Mouse (Mus musculus) myocyte (in vitro differentiated cells): ENCODE data around the gene Smox. TPM values are rescaled to one million over a fixed set of nuclear protein-coding genes. Genes with fewer than 3 reads are reported as not detected.

Experiments used
- H3K27me3 ChIP-seq: one replicate; pipeline ENCODE4 v1.6.1; 2011; ENCODE audit not compliant: control insufficient read depth, insufficient read depth, insufficient read length
- H3K36me3 ChIP-seq: one replicate; pipeline ENCODE4 v1.6.1; 2011; ENCODE audit not compliant: control insufficient read depth, insufficient read depth
- H3K4me2 ChIP-seq: one replicate; pipeline ENCODE4 v1.6.1; 2011; ENCODE audit warnings: low read depth, control low read depth
- H3K4me3 ChIP-seq: one replicate; pipeline ENCODE4 v1.5.1; 2011; ENCODE audit warnings: mild to moderate bottlenecking, control low read depth, moderate library complexity
- H3K79me2 ChIP-seq: one replicate; pipeline ENCODE4 v1.6.1; 2011; ENCODE audit not compliant: control insufficient read depth, insufficient read depth
- H3ac ChIP-seq: one replicate; pipeline ENCODE4 v1.6.1; 2011; ENCODE audit not compliant: control insufficient read depth, insufficient read length
- CEBPB ChIP-seq: IDR thresholded peaks from 2 replicates; pipeline ENCODE4 v1.6.1; 2011; ENCODE audit warnings: mild to moderate bottlenecking, moderate library complexity; ENCODE audit not compliant: poor library complexity, insufficient read depth, severe bottlenecking
- E2F4 ChIP-seq: IDR thresholded peaks from one replicate; pipeline ENCODE4 v1.6.1; 2011; ENCODE audit warnings: mild to moderate bottlenecking, control low read depth, moderate library complexity; ENCODE audit not compliant: insufficient read depth
- MAX ChIP-seq: IDR thresholded peaks from one replicate; pipeline ENCODE4 v1.6.1; 2011; ENCODE audit warnings: low read depth, mild to moderate bottlenecking, control low read depth
- MYOD1 ChIP-seq, 3 experiments: IDR thresholded peaks; one replicate each; pipeline ENCODE4 v1.6.1; 2011; ENCODE audit warnings: control low read depth in 2 of 3, low read depth in 2 of 3, mild to moderate bottlenecking in 2 of 3, moderate library complexity in 1 of 3; ENCODE audit not compliant: insufficient read length in 2 of 3, control insufficient read depth in 1 of 3
- MYOG ChIP-seq, 3 experiments: IDR thresholded peaks; one replicate each; pipeline ENCODE4 v1.6.1; 2011; ENCODE audit warnings: control low read depth in 2 of 3, low read depth in 2 of 3, mild to moderate bottlenecking in 2 of 3; ENCODE audit not compliant: insufficient read length in 2 of 3, control insufficient read depth in 1 of 3, insufficient read depth in 1 of 3
- POLR2A ChIP-seq: IDR thresholded peaks from one replicate; pipeline ENCODE4 v1.6.1; 2011; ENCODE audit warnings: low read depth, mild to moderate bottlenecking, control low read depth, moderate library complexity; ENCODE audit not compliant: insufficient read length
- POLR2AphosphoS2 ChIP-seq: IDR thresholded peaks from one replicate; pipeline ENCODE4 v1.6.1; 2011; ENCODE audit warnings: low read depth, control low read depth; ENCODE audit not compliant: insufficient read length
- REST ChIP-seq: IDR thresholded peaks from one replicate; pipeline ENCODE4 v1.6.1; 2011; ENCODE audit warnings: mild to moderate bottlenecking, control low read depth, moderate library complexity; ENCODE audit not compliant: insufficient read depth, insufficient read length
- SRF ChIP-seq: IDR thresholded peaks from one replicate; pipeline ENCODE4 v1.6.1; 2011; ENCODE audit warnings: low read depth; ENCODE audit not compliant: control insufficient read depth, insufficient read length
- TCF12 ChIP-seq: IDR thresholded peaks from one replicate; pipeline ENCODE4 v1.6.1; 2011; ENCODE audit warnings: mild to moderate bottlenecking, control low read depth; ENCODE audit not compliant: poor library complexity, insufficient read depth, severe bottlenecking
- TCF3 ChIP-seq: IDR thresholded peaks from one replicate; pipeline ENCODE4 v1.6.1; 2011; ENCODE audit warnings: low read depth, control low read depth; ENCODE audit not compliant: insufficient read length
- USF1 ChIP-seq: IDR thresholded peaks from one replicate; pipeline ENCODE4 v1.6.1; 2011; ENCODE audit warnings: low read depth, mild to moderate bottlenecking, control low read depth, moderate library complexity
- polyA plus RNA-seq: library from polyadenylated mRNA; unstranded; fragments of >200 nt; fragmentation: generic; extraction: Trizol; gene quantifications from one replicate; pipeline ENCODE4 v1.2.1, GENCODE M21; 2012; ENCODE audit warnings: missing spikeins

The Smox gene
- polyA plus RNA-seq, 1 experiment, result 27.1 TPM

GRCm38 (mm10) chr2:131498219-131498618 lies 6.9 kb downstream of the Smox start:
- Histone ChIP-seq H3K4me2 (peak overlapping the region; percentile 21), H3ac (no peak overlapping the region), H3K27me3 (no peaks in the 10 kb centered on the region), H3K4me3 (no peak overlapping the region), H3K79me2 (peaks cover 17% of the 10 kb centered on the region), H3K36me3 (no peaks in the 10 kb centered on the region)
- TF ChIP-seq MYOG (IDR thresholded peaks at IDR 0.05; ENCODE audit: control insufficient read depth in 1 of 3, insufficient read depth in 1 of 3, insufficient read length in 2 of 3, low read depth in 2 of 3), result no peak
- no peak for TF ChIP-seq POLR2AphosphoS2
- TF ChIP-seq USF1, result no peak
- TF ChIP-seq POLR2A, result no peak

GRCm38 (mm10) chr2:131499290-131499845 lies 8.1 kb downstream of the Smox start:
- TF ChIP-seq REST, result no peak
- TF ChIP-seq MYOG (IDR thresholded peaks at IDR 0.05; ENCODE audit: control insufficient read depth in 1 of 3, insufficient read depth in 1 of 3, insufficient read length in 2 of 3, low read depth in 2 of 3), result no peak
- no peak for TF ChIP-seq POLR2AphosphoS2
- TF ChIP-seq MAX, result no peak
- no peak for TF ChIP-seq TCF12
- TF ChIP-seq SRF, result no peak
- no peak for TF ChIP-seq TCF3
- no peak for TF ChIP-seq USF1
- no peak for TF ChIP-seq POLR2A
- no peak for TF ChIP-seq MYOD1 (IDR thresholded peaks at IDR 0.05; ENCODE audit: control insufficient read depth in 1 of 3, insufficient read length in 2 of 3, low read depth in 2 of 3)
- TF ChIP-seq CEBPB, result no peak
- H3K79me2 ChIP-seq, result peaks cover 13% of the 10 kb centered on the region
- H3K4me2 ChIP-seq, result no peak overlapping the region
- H3K36me3 ChIP-seq, result no peaks in the 10 kb centered on the region
- no peak overlapping the region for H3K4me3 ChIP-seq
- no peak overlapping the region for H3ac ChIP-seq
- H3K27me3 ChIP-seq, result no peaks in the 10 kb centered on the region

- peaks cover 5% of the 10 kb centered on the region for H3K79me2 ChIP-seq
- H3K4me2 ChIP-seq, result no peak overlapping the region
- no peak overlapping the region for H3ac ChIP-seq
- TF ChIP-seq REST, result no peak
- no peak for TF ChIP-seq POLR2A
- TF ChIP-seq SRF, result no peak
- H3K27me3 ChIP-seq, result no peaks in the 10 kb centered on the region
- H3K36me3 ChIP-seq, result no peaks in the 10 kb centered on the region
- no peak overlapping the region for H3K4me3 ChIP-seq
Measured at GRCm38 (mm10) chr2:131501886-131502285, 10.6 kb downstream of the Smox start.

GRCm38 (mm10) chr2:131502561-131502960 lies 11.3 kb downstream of the Smox start:
- Histone ChIP-seq H3K79me2 (peaks cover 5% of the 10 kb centered on the region), H3K4me3 (no peak overlapping the region), H3K36me3 (no peaks in the 10 kb centered on the region), H3ac (no peak overlapping the region), H3K27me3 (no peaks in the 10 kb centered on the region), H3K4me2 (no peak overlapping the region)
- no peak for TF ChIP-seq MAX
- no peak for TF ChIP-seq SRF
- TF ChIP-seq CEBPB, result no peak
- no peak for TF ChIP-seq TCF12
- no peak for TF ChIP-seq E2F4
- TF ChIP-seq TCF3, result no peak
- no peak for TF ChIP-seq POLR2AphosphoS2
- no peak for TF ChIP-seq POLR2A
- TF ChIP-seq REST, result no peak

GRCm38 (mm10) chr2:131505431-131505830 lies 14.1 kb downstream of the Smox start:
- peaks cover 5% of the 10 kb centered on the region for H3K79me2 ChIP-seq
- no peak overlapping the region for H3K4me2 ChIP-seq
- no peak overlapping the region for H3K4me3 ChIP-seq
- no peaks in the 10 kb centered on the region for H3K36me3 ChIP-seq
- no peak for TF ChIP-seq CEBPB
- no peak for TF ChIP-seq REST
- no peak for TF ChIP-seq MAX
- H3K27me3 ChIP-seq, result no peaks in the 10 kb centered on the region
- no peak overlapping the region for H3ac ChIP-seq

- TF ChIP-seq POLR2A, result no peak
- no peak for TF ChIP-seq MYOG (IDR thresholded peaks at IDR 0.05; ENCODE audit: control insufficient read depth in 1 of 3, insufficient read depth in 1 of 3, insufficient read length in 2 of 3, low read depth in 2 of 3)
- H3K27me3 ChIP-seq, result no peaks in the 10 kb centered on the region
- no peaks in the 10 kb centered on the region for H3K36me3 ChIP-seq
- no peak overlapping the region for H3K4me3 ChIP-seq
- no peak overlapping the region for H3K4me2 ChIP-seq
- H3ac ChIP-seq, result no peak overlapping the region
- H3K79me2 ChIP-seq, result no peaks in the 10 kb centered on the region
Measured at GRCm38 (mm10) chr2:131506358-131506757, 15.1 kb downstream of the Smox start.
